In the genomic region with DNA sequence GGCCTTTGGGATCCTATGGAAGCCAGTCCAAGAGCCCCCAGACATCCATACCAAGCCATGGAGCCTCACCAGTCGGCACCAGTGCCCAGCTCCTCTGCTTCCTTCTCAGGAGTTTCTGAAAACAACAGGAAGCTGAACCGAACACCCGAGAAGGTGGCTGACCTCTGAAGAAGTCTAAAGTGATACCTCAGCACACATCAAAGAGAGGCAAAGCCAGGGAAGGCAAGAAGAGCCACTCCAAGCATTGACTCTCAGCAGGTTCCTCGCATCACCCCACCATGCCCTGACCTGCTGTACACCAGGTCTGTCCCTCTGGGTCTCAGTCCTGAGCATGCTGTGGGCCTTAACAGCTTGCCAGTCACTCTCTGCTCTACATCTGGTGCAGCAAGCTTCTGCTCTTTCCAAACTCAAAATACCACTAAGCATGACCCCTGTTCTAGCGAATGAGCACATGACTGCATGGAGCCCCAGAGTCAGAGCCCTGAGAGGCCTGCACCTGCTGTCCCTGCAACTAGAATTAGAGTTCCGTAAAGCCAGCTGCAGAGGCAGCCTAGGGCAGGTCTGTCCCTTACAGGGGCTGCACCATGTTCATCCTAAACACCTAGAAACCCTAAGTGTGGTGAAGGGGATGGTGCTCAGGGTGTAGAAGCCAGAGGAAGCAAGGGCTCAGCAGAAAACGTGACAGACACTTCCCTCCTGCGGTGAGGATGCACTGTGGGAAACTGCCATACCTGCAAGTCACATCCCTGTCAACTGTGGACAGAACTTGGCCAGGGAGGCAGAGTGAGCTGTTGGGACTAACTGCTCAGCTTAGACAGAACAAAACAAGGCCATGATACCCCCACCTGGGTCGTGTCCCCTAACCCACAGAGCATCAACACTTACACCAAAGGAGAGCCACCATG, we compare ENCODE assay signal across 1 mouse cellular context.
A peak's percentile ranks its signal among the peaks of the same experiment; 100 is the strongest.
TF ChIP-seq lines count a peak whose summit lies in the region.

No protein-coding gene starts in this region.

TF ChIP-seq in CH12.LX, 34 proteins besides CTCF, POLR2A, EP300 and RAD21:
- no peak for TF ChIP-seq USF1 (IDR thresholded peaks at IDR 0.05; ENCODE audit: low read depth, low read length)
- TF ChIP-seq ZKSCAN1 (IDR thresholded peaks at IDR 0.05; ENCODE audit: borderline replicate concordance, low read depth, low read length), result no peak
- TF ChIP-seq MAFK (IDR thresholded peaks at IDR 0.05; ENCODE audit: insufficient replicate concordance, low read length), result no peak
- TF ChIP-seq TCF12 (IDR thresholded peaks at IDR 0.05; ENCODE audit: low read depth, low read length), result 0 out of 2 replicates have a peak, but pooled peaks have one; percentile 25
- TF ChIP-seq MAZ (IDR thresholded peaks at IDR 0.05; ENCODE audit: low read depth, low read length), result no peak
- no peak for TF ChIP-seq MYC (IDR thresholded peaks at IDR 0.05; ENCODE audit: low read depth, low read length)
- peak; percentile 45; the same call in 1 of the 2 replicates for TF ChIP-seq MXI1 (IDR thresholded peaks at IDR 0.05; ENCODE audit: low read depth, low read length)
- TF ChIP-seq ETS1 (conservative IDR thresholded peaks at IDR 0.05; ENCODE audit: low read depth, low read length), result 0 out of 2 replicates have a peak, but pooled peaks have one; percentile 24
- peak; percentile 61; the same call in 1 of the 2 replicates for TF ChIP-seq BHLHE40 (IDR thresholded peaks at IDR 0.05; ENCODE audit: low read depth, low read length)
- TF ChIP-seq CHD1 (IDR thresholded peaks at IDR 0.05; ENCODE audit: low read depth, low read length), result no peak
- TF ChIP-seq NRF1 (IDR thresholded peaks at IDR 0.05; ENCODE audit: low read depth, low read length), result no peak
- no peak for TF ChIP-seq CHD2 (IDR thresholded peaks at IDR 0.05; ENCODE audit: low read length)
- TF ChIP-seq TBP (conservative IDR thresholded peaks at IDR 0.05; ENCODE audit: low read depth, low read length), result no peak
- TF ChIP-seq RCOR1 (conservative IDR thresholded peaks at IDR 0.05; ENCODE audit: low read depth, low read length), result no peak
- TF ChIP-seq HCFC1 (IDR thresholded peaks at IDR 0.05; ENCODE audit: low read depth, low read length), result no peak
- no peak for TF ChIP-seq ZC3H11A (IDR thresholded peaks at IDR 0.05; ENCODE audit: low read depth, low read length)
- no peak for TF ChIP-seq KAT2A (IDR thresholded peaks at IDR 0.05; ENCODE audit: insufficient replicate concordance, low read length)
